Mouse (Mus musculus) thymus, adult 2 months (tissue): ENCODE data around the gene Zmat5. TPM values are rescaled to one million over a fixed set of nuclear protein-coding genes. Genes with fewer than 3 reads are reported as not detected.
A peak's percentile ranks its signal among the peaks of the same experiment; 100 is the strongest.

ENCODE experiments used
- DNase-seq: peaks from one replicate; pipeline ENCODE4 v3.0.0; 2021
- H3K27ac ChIP-seq: fragments of 200-500 bp; 2 replicates; pipeline ENCODE4 v1.5.1; 2012; ENCODE audit warnings: low read length, control low read depth; ENCODE audit not compliant: control insufficient read depth, insufficient read depth
- H3K27me3 ChIP-seq: fragments of 200-500 bp; 2 replicates; pipeline ENCODE4 v1.6.1; 2012; ENCODE audit warnings: mild to moderate bottlenecking, low read length, moderate library complexity, mixed read lengths; ENCODE audit not compliant: control insufficient read depth, insufficient read depth
- H3K36me3 ChIP-seq: fragments of 200-500 bp; 2 replicates; pipeline ENCODE4 v1.6.1; 2012; ENCODE audit warnings: mild to moderate bottlenecking, low read length, moderate library complexity; ENCODE audit not compliant: control insufficient read depth, insufficient read depth
- H3K4me1 ChIP-seq: fragments of 200-500 bp; replicated peaks from 2 replicates; pipeline ENCODE4 v1.6.1; 2012; ENCODE audit warnings: low read length; ENCODE audit not compliant: control insufficient read depth, insufficient read depth
- H3K4me3 ChIP-seq: fragments of 200-500 bp; 2 replicates; pipeline ENCODE4 v1.5.1; 2012; ENCODE audit warnings: mild to moderate bottlenecking, low read length, control low read depth, moderate library complexity; ENCODE audit not compliant: control insufficient read depth, insufficient read depth
- CTCF ChIP-seq: fragments of 200-500 bp; IDR thresholded peaks from 2 replicates; pipeline ENCODE4 v1.5.1; 2012; ENCODE audit warnings: mild to moderate bottlenecking, control low read depth, low read length, moderate library complexity, borderline replicate concordance; ENCODE audit not compliant: control insufficient read depth, poor library complexity, insufficient read depth; ENCODE audit errors: extremely low read depth
- POLR2A ChIP-seq: fragments of 200-500 bp; IDR thresholded peaks from 2 replicates; pipeline ENCODE4 v1.6.1; 2012; ENCODE audit warnings: mild to moderate bottlenecking, low read length, control low read depth, moderate library complexity; ENCODE audit not compliant: control insufficient read depth, poor library complexity, insufficient read depth; ENCODE audit errors: extremely low read depth
- whole genome bisulfite sequencing: fragments of 180-500 bp; shearing (Covaris S2); methylation state at CpG from one replicate; pipeline ENCODE4 v1.1.7; 2018; 5-methylcytosine and 5-hydroxymethylcytosine counted together
- polyA plus RNA-seq: library from polyadenylated mRNA; depleted of rRNA; stranded (reverse); fragments of >200 nt; gene quantifications from 2 replicates; pipeline ENCODE4 v1.2.3, GENCODE M21; 2012

Zmat5 gene
- polyA plus RNA-seq, 1 experiment = 73.8 TPM

DNA sequence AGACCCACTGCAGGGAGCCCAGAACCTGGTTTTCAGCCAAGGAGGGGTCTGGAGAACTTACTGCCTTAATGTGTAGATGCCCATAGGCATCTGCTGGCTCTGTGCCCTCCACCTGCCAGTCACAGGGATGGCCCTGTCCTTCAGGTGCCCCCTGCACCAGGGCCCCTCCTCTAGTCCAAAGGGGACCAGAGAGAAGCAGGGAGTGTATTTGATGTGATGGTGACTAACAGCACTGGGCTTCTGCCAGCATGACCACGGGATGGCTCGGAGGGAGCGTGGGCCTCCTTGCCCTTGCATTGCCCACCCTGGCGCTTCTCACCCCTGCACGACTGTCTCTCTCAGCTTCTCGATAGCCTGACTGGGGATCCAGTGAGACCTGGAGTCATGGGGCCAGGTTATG, 40.2 kb downstream of the Zmat5 start:
- Histone ChIP-seq H3K36me3 (no peaks in the 10 kb centered on the region), H3K27me3 (peaks cover 20% of the 10 kb centered on the region), H3K4me1 (0 out of 2 replicates have a peak, but pooled peaks cover 6% of the 10 kb centered on the region), H3K27ac (no peak overlapping the region), H3K4me3 (no peak overlapping the region)
- 59% methylated on average over 6 of the region's 6 CpGs for WGBS
- DNase-seq = no peak
- TF ChIP-seq CTCF = no peak
- no peak for TF ChIP-seq POLR2A

DNA sequence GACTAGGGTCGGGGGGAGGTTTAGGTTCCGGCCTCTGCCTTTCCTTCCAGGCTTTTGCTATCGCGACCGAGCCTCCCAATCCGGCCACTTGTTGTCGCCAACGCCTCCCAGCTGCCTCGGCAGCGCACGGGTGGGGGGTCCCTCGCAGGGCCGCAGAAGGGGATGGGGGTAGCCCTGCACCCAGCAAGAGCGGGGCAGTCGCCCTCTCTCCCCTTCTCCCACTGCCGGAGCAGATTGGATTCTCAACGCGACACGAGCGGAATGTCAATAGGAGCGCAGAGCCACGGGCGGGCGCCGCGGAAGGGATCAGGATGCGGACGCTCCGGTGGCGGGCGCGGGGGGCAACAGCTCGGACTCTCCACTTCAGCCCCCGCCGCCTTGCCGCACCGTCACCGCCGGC, 41.5 kb downstream of the Zmat5 start:
- Histone ChIP-seq H3K4me1 (0 out of 2 replicates have a peak, but pooled peaks cover 6% of the 10 kb centered on the region), H3K27me3 (peaks cover 20% of the 10 kb centered on the region), H3K27ac (no peak overlapping the region), H3K4me3 (no peak overlapping the region), H3K36me3 (no peaks in the 10 kb centered on the region)
- no peak for TF ChIP-seq CTCF
- no peak for TF ChIP-seq POLR2A
- no peak for DNase-seq
- WGBS = 9% methylated on average over 39 of the region's 39 CpGs

DNA sequence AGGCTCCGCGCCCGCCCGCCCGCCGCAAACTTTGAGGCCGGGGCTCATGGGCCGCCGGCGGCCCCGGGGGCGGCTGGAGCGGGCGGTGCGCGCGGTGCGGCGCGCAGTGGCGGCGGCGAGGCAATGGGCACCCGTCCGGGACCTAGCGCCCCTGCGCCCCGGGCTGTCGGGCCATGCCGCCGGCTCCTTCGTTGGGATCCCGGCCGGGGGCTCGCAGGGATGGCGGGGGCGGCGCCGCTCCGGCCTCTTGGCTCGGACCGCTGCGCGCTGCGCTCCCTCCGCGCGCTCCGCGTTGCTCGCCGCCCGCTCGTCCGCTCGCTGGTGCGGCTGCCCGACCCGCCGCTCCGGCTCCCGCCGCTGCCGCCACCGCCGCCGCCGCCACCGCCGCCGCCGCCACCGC, 42.3 kb downstream of the Zmat5 start, which contains the start of gene Cabp7:
Gene Cabp7, minus strand, starts transcription at position 46 of the 400 bp plus-strand sequence.
- no peak for DNase-seq
- WGBS = 12% methylated on average over 70 of the region's 73 CpGs
- H3K4me3 ChIP-seq = no peak within 1 kb of the TSS

DNA sequence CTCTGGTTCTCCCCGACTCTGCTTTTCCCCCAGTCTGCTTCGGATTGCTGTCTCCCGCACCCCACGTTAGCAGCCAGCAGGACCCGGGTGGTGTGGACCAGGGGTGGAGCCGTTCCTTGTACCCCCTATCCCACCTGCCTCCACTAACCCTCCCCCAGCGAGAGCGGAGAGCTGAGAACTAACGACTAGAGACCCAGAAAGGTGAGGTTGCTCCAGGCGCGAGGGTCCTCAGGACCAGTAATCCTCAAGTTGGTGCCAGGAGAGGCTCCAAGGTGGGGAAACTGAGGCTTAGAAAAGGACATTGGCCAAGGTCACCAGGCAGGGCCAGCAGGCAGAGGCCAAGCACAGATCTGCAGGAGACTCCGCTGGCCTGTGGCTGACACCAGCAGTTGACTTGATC, 42.8 kb downstream of the Zmat5 start:
- Histone ChIP-seq H3K36me3 (no peaks in the 10 kb centered on the region), H3K4me1 (0 out of 2 replicates have a peak, but pooled peaks cover 6% of the 10 kb centered on the region), H3K27me3 (peaks cover 20% of the 10 kb centered on the region), H3K27ac (no peak overlapping the region), H3K4me3 (no peak overlapping the region)
- no peak for DNase-seq
- 6% methylated on average over 12 of the region's 12 CpGs for WGBS
- TF ChIP-seq POLR2A (no peak), CTCF (no peak)

More for the DNA sequence above, 42.3 kb downstream of the Zmat5 start, which contains the start of gene Cabp7:
- TF ChIP-seq CTCF (no peak), POLR2A (no peak)
- Histone ChIP-seq H3K4me1 (0 out of 2 replicates have a peak, but pooled peaks cover 6% of the 10 kb centered on the region), H3K27me3 (peaks cover 20% of the 10 kb centered on the region), H3K36me3 (no peaks in the 10 kb centered on the region), H3K27ac (no peak within 1 kb of the TSS)

DNA sequence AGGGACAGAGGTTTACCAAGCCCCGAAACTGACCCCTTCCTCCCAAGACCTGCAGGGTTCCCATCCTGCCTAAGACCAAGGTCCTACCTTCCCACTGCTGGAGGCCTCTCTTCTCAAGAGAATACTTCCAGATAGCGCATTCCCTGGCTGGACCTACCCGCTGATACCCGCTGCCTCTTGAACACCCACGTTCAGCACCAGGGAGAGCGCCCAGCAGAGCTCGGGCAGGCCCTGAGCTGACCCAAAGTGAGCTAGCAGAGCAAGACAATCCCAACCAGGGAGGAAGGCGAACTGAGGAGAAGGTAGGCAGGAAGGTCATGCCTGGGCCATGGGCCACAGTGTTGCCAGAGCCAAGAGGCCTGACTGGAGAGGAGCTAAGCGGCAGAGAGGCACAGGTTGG, 45.8 kb downstream of the Zmat5 start:
- Histone ChIP-seq H3K4me1 (0 out of 2 replicates have a peak, but pooled peaks cover 6% of the 10 kb centered on the region), H3K4me3 (no peak overlapping the region), H3K36me3 (no peaks in the 10 kb centered on the region), H3K27me3 (peaks cover 20% of the 10 kb centered on the region), H3K27ac (no peak overlapping the region)
- TF ChIP-seq POLR2A (no peak), CTCF (no peak)
- WGBS = 10% methylated on average over 9 of the region's 9 CpGs
- DNase-seq = peak; percentile 37

DNA sequence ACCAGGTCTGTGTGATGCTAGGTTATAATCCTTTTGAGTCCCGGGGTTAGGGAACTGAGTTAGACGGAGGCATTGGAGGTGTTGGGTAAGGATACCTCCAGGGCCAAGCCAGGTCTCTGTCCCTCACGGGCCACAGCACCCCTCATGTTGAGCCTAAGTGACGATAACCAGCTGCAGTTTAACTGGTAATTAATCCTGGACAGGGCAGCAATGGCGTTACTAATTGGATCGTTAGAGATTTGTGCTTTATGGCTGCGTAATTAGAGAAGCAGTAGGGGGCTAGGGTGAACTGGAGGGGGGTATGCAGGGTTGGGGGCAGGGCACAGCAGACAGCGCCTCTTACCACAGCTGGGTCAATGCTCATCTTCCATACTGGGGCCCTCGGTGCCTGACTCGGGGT, 48.4 kb downstream of the Zmat5 start:
- WGBS = 54% methylated on average over 10 of the region's 10 CpGs
- Histone ChIP-seq H3K4me1 (no peaks in the 10 kb centered on the region), H3K4me3 (no peak overlapping the region), H3K27me3 (peaks cover 3% of the 10 kb centered on the region; the same call in 1 of the 2 replicates), H3K36me3 (no peaks in the 10 kb centered on the region), H3K27ac (no peak overlapping the region)
- TF ChIP-seq CTCF (no peak), POLR2A (no peak)
- DNase-seq = no peak

DNA sequence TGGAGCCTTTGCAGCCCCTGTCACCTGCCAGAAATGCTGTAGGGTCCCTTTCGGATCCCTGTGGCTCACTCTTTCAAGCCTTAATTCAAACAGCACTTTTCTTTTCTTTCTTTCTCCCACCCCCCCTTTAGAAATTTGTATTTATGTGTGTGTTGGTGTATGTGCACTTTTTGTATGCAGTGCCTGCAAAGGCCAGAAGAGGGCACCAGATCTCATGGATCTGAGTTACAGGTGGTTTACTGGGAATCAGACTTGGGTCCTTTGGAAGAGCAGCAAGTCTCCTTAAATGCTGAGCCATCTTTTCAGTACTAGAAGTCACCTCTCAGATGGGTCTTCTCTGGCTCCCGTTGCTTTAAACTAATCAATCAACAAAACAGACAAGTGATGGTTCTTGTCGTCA, 49.6 kb downstream of the Zmat5 start:
- peak; percentile 9 for DNase-seq
- Histone ChIP-seq H3K27ac (no peak overlapping the region), H3K27me3 (no peaks in the 10 kb centered on the region; the same call in 1 of the 2 replicates), H3K36me3 (no peaks in the 10 kb centered on the region), H3K4me3 (no peak overlapping the region), H3K4me1 (no peaks in the 10 kb centered on the region)
- TF ChIP-seq CTCF = no peak
- TF ChIP-seq POLR2A = no peak
- 96% methylated on average over 3 of the region's 3 CpGs for WGBS
